Mouse (Mus musculus) cerebellum, postnatal 36 days (tissue): Measurements from ENCODE around the gene Pgm5.

ENCODE experiments used
- DNase-seq, 2 experiments: peaks; one replicate each; pipeline ENCODE4 v3.0.0; 2021 to 2022; ENCODE audit warnings: mixed read lengths in 2 of 2

Gene Pgm5

GRCm38 (mm10) chr19:24762473-24763149 is 99.0 kb downstream of the Pgm5 start:
- no peak for DNase-seq

GRCm38 (mm10) chr19:24756627-24757026 is 105.0 kb downstream of the Pgm5 start:
- no peak for DNase-seq

- no peak for DNase-seq
These were observed 107.2 kb downstream of the Pgm5 start for GRCm38 (mm10) chr19:24754440-24754785.

- no peak for DNase-seq
These were observed 107.8 kb downstream of the Pgm5 start for GRCm38 (mm10) chr19:24753617-24754439.

- DNase-seq, result no peak
These were observed 108.6 kb downstream of the Pgm5 start for GRCm38 (mm10) chr19:24752873-24753538.

- no peak for DNase-seq
These were observed 115.3 kb downstream of the Pgm5 start for GRCm38 (mm10) chr19:24746266-24746875.

GRCm38 (mm10) chr19:24742606-24743005 is 119.0 kb downstream of the Pgm5 start:
- DNase-seq, result no peak

- DNase-seq, result no peak
These were observed 122.9 kb downstream of the Pgm5 start for GRCm38 (mm10) chr19:24738786-24739185.

GRCm38 (mm10) chr19:24738026-24738425 is 123.6 kb downstream of the Pgm5 start:
- no peak for DNase-seq

- DNase-seq, result no peak
These were observed 126.0 kb downstream of the Pgm5 start for GRCm38 (mm10) chr19:24735484-24736128.

- no peak for DNase-seq
These were observed 131.0 kb downstream of the Pgm5 start for GRCm38 (mm10) chr19:24730661-24731060.

GRCm38 (mm10) chr19:24724362-24724761 is 137.3 kb downstream of the Pgm5 start:
- no peak for DNase-seq

- DNase-seq, result no peak
These were observed 141.2 kb downstream of the Pgm5 start for GRCm38 (mm10) chr19:24720448-24720847.

- DNase-seq, result no peak
These were observed 142.2 kb downstream of the Pgm5 start for GRCm38 (mm10) chr19:24719504-24719903.

GRCm38 (mm10) chr19:24718021-24718420 is 143.6 kb downstream of the Pgm5 start:
- DNase-seq, result no peak

GRCm38 (mm10) chr19:24716303-24717097 is 145.2 kb downstream of the Pgm5 start:
- no peak for DNase-seq

- DNase-seq, result no peak
These were observed 153.6 kb downstream of the Pgm5 start for GRCm38 (mm10) chr19:24708032-24708431.

GRCm38 (mm10) chr19:24707071-24707906 is 154.4 kb downstream of the Pgm5 start:
- no peak for DNase-seq

- DNase-seq, result no peak
These were observed 156.3 kb downstream of the Pgm5 start for GRCm38 (mm10) chr19:24705395-24705794.

GRCm38 (mm10) chr19:24704326-24704725 is 157.3 kb downstream of the Pgm5 start:
- DNase-seq, result no peak

- DNase-seq, result no peak
These were observed 158.0 kb downstream of the Pgm5 start for GRCm38 (mm10) chr19:24703680-24704079.
